Mouse (Mus musculus) midbrain, embryonic 13.5 days (tissue): ENCODE data around the gene Map1lc3b. TPM values are rescaled to one million over a fixed set of nuclear protein-coding genes. Genes with fewer than 3 reads are reported as not detected.
A peak's percentile ranks its signal among the peaks of the same experiment; 100 is the strongest.

Source experiments
- ATAC-seq: fragments of 200-750 bp; cut with Nextera tagmentation; 2 replicates; pipeline ENCODE4 v1.8.0; 2017; ENCODE audit warnings: mild to moderate bottlenecking, moderate TSS enrichment, moderate library complexity
- H3K27ac ChIP-seq: fragments of 300-500 bp; sonication (generic); 2 replicates; pipeline ENCODE4 v1.5.1; 2015; ENCODE audit warnings: inconsistent platforms, mild to moderate bottlenecking, moderate library complexity
- H3K27me3 ChIP-seq: fragments of 300-500 bp; sonication (generic); 2 replicates; pipeline ENCODE4 v1.6.1; 2015; ENCODE audit warnings: mild to moderate bottlenecking, inconsistent platforms
- H3K36me3 ChIP-seq: fragments of 300-500 bp; sonication (generic); 2 replicates; pipeline ENCODE4 v1.6.1; 2015; ENCODE audit warnings: mild to moderate bottlenecking, inconsistent platforms
- H3K4me1 ChIP-seq: fragments of 300-500 bp; sonication (generic); replicated peaks from 2 replicates; pipeline ENCODE4 v1.6.1; 2015; ENCODE audit warnings: inconsistent platforms
- H3K4me2 ChIP-seq: fragments of 300-500 bp; sonication (generic); replicated peaks from 2 replicates; pipeline ENCODE4 v1.6.1; 2015; ENCODE audit warnings: moderate library complexity, mild to moderate bottlenecking, inconsistent platforms
- H3K4me3 ChIP-seq: fragments of 300-500 bp; sonication (generic); replicated peaks from 2 replicates; pipeline ENCODE4 v1.5.1; 2015; ENCODE audit warnings: mild to moderate bottlenecking, inconsistent platforms
- H3K9ac ChIP-seq: fragments of 300-500 bp; sonication (generic); replicated peaks from 2 replicates; pipeline ENCODE4 v1.6.1; 2015; ENCODE audit warnings: mild to moderate bottlenecking, inconsistent platforms
- H3K9me3 ChIP-seq: fragments of 300-500 bp; sonication (generic); 2 replicates; pipeline ENCODE4 v1.6.1; 2016; ENCODE audit warnings: mild to moderate bottlenecking, inconsistent platforms
- WGBS: fragments of 180-500 bp; shearing (Covaris S2); methylation state at CpG from one replicate; pipeline ENCODE4 v1.1.7; 2015; 5-methylcytosine and 5-hydroxymethylcytosine counted together
- polyA plus RNA-seq: library from polyadenylated mRNA; unstranded; fragments of >200 nt; fragmentation: Nextera tagmentation; extraction: Ambion mirVana; gene quantifications from 2 replicates; pipeline ENCODE4 v1.2.1, GENCODE M21; 2015

The Map1lc3b gene
- polyA plus RNA-seq, 1 experiment from 2014 or later: 371 TPM

GRCm38 (mm10) chr8:121558538-121558937 is 31.6 kb upstream of the Map1lc3b start:
- no peaks in the 10 kb centered on the region for H3K27me3 ChIP-seq
- H3K4me3 ChIP-seq: no peak overlapping the region
- no peak overlapping the region for H3K9ac ChIP-seq
- H3K36me3 ChIP-seq: peaks cover 63% of the 10 kb centered on the region
- 92% methylated on average over 16 of the region's 16 CpGs for WGBS
- H3K27ac ChIP-seq: no peak overlapping the region
- no peak for ATAC-seq
- no peaks in the 10 kb centered on the region for H3K9me3 ChIP-seq
- no peak overlapping the region for H3K4me2 ChIP-seq
- no peaks in the 10 kb centered on the region for H3K4me1 ChIP-seq

DNA sequence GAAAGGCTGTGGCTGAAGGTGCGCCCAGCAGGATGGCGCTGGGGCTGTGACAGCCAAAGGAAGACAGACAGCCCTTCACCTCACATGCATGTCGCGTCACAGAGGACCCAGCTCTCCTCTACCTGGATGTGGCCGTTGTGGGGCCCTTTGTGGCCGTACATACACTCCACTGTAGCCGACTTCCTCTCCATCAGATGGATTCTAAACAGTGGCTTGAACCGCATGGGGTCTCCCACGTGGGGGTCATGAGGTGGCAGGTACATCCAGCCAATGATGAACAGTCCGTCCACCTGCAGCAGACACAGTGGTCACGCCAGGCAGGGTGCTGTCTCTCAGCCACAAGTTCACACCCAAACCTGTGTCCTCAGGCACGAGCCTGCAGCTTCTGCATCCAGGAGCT is 30.4 kb upstream of the Map1lc3b start:
- Histone ChIP-seq H3K4me2 (no peak overlapping the region), H3K9ac (no peak overlapping the region), H3K9me3 (no peaks in the 10 kb centered on the region), H3K4me3 (no peak overlapping the region), H3K36me3 (peaks cover 53% of the 10 kb centered on the region), H3K27ac (no peak overlapping the region), H3K27me3 (no peaks in the 10 kb centered on the region), H3K4me1 (no peaks in the 10 kb centered on the region)
- 92% methylated on average over 12 of the region's 12 CpGs for WGBS
- ATAC-seq: no peak

DNA sequence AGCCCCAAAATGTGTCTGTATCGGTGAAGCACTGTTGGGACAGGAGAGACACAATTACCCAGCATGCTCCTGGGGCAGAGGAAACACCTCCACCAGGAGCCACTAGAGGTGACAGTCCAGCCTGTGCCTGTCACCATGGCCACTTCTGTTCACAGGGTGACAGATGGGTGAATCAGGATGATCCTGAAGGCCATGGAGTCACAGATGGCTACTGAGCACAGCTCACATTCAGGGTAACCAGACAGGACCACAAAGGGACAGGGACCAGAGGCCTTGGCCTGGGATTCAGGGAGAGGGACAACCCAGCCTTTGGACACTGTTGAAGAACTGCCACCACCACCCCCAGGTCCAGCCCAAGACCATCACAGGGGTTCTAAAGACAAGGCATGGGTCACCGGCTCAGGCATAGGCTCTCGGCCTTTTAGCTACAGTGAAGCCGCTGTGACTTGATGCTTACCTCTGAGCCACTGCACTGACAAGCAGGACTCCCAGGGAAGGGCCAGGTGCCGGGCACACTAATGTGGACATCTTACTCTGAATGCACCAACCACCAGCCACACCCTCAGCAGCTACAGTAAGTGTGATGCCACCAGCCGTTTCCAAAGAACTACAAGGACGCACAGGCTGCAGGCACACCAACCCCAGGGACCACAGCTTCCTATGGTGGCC is 29.6 kb upstream of the Map1lc3b start:
- WGBS: 96% methylated on average over 7 of the region's 7 CpGs
- Histone ChIP-seq H3K36me3 (peaks cover 53% of the 10 kb centered on the region), H3K4me3 (no peak overlapping the region), H3K4me1 (0 out of 2 replicates have a peak, but pooled peaks cover 4% of the 10 kb centered on the region), H3K27ac (no peak overlapping the region), H3K9me3 (no peaks in the 10 kb centered on the region), H3K27me3 (no peaks in the 10 kb centered on the region), H3K4me2 (no peak overlapping the region), H3K9ac (no peak overlapping the region)
- no peak for ATAC-seq

- no peak overlapping the region for H3K4me3 ChIP-seq
- no peak overlapping the region for H3K9ac ChIP-seq
- no peak for ATAC-seq
- H3K9me3 ChIP-seq: no peaks in the 10 kb centered on the region
- no peaks in the 10 kb centered on the region for H3K27me3 ChIP-seq
- H3K4me1 ChIP-seq: 0 out of 2 replicates have a peak, but pooled peaks cover 4% of the 10 kb centered on the region
- H3K27ac ChIP-seq: no peak overlapping the region
- peaks cover 46% of the 10 kb centered on the region for H3K36me3 ChIP-seq
- 90% methylated on average over 16 of the region's 16 CpGs for WGBS
- no peak overlapping the region for H3K4me2 ChIP-seq
These were observed 28.4 kb upstream of the Map1lc3b start for GRCm38 (mm10) chr8:121561636-121562345.

GRCm38 (mm10) chr8:121562941-121563351 is 27.2 kb upstream of the Map1lc3b start:
- Histone ChIP-seq H3K27me3 (no peaks in the 10 kb centered on the region), H3K4me3 (no peak overlapping the region), H3K4me1 (0 out of 2 replicates have a peak, but pooled peaks cover 4% of the 10 kb centered on the region), H3K4me2 (no peak overlapping the region), H3K9ac (0 out of 2 replicates have a peak overlapping the region, but pooled peaks have one; percentile 23), H3K36me3 (peaks cover 39% of the 10 kb centered on the region), H3K9me3 (no peaks in the 10 kb centered on the region), H3K27ac (no peak overlapping the region)
- 78% methylated on average over 9 of the region's 9 CpGs for WGBS
- no peak for ATAC-seq

DNA sequence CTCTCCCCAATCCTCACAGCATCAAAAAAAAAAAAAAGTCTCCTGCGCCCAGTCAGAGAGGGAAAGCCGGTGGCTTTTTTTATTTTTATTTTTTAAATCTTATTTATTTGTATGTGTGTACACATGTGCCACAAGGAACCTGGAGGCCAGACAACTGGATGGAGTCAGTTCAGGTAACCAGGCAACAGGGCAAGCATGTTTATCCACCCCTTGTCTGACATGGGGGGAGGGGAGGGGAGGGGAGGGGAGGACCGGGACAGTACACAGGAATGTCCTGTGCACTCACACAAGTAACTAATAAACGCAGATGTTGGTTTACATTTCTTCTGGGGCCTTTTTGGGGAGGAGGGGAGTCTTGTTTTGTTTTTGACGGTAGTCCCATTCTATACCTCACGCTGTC is 26.5 kb upstream of the Map1lc3b start:
- 64% methylated on average over 6 of the region's 6 CpGs for WGBS

DNA sequence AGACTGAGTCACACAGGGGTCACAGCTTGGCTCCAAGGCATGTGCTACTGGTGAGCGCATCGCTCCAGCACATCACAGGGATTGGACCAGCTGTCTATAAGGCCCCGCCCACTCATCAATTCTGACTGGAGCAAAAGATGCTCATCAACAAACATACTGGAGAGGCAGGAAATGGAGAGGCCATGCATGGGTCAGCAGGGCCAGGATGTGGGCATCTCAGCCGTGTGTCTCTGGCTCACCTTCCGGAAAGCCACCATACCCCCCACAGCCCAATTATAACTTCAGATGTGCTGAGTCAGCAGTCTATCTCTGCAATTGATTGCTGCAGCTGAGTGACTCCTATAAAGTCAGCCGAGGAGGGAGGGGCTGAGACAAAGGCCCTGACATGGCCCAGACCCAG is 21.8 kb upstream of the Map1lc3b start:
- H3K27ac ChIP-seq: no peak overlapping the region
- peaks cover 19% of the 10 kb centered on the region; the same call in 1 of the 2 replicates for H3K36me3 ChIP-seq
- H3K4me3 ChIP-seq: no peak overlapping the region
- no peak overlapping the region for H3K4me2 ChIP-seq
- ATAC-seq: no peak
- H3K9me3 ChIP-seq: no peaks in the 10 kb centered on the region
- WGBS: 83% methylated on average over 6 of the region's 6 CpGs
- H3K27me3 ChIP-seq: no peaks in the 10 kb centered on the region
- peaks cover 13% of the 10 kb centered on the region; the same call in 1 of the 2 replicates for H3K4me1 ChIP-seq
- no peak overlapping the region for H3K9ac ChIP-seq

More for the DNA sequence above, 26.5 kb upstream of the Map1lc3b start:
- H3K36me3 ChIP-seq: peaks cover 32% of the 10 kb centered on the region
- H3K4me3 ChIP-seq: no peak overlapping the region
- no peak for ATAC-seq
- no peak overlapping the region for H3K27ac ChIP-seq
- H3K4me2 ChIP-seq: no peak overlapping the region
- no peak overlapping the region for H3K9ac ChIP-seq
- H3K9me3 ChIP-seq: no peaks in the 10 kb centered on the region
- no peaks in the 10 kb centered on the region for H3K27me3 ChIP-seq
- 0 out of 2 replicates have a peak, but pooled peaks cover 9% of the 10 kb centered on the region for H3K4me1 ChIP-seq

GRCm38 (mm10) chr8:121570335-121570734 is 19.8 kb upstream of the Map1lc3b start:
- ATAC-seq: no peak
- peaks cover 12% of the 10 kb centered on the region; the same call in 1 of the 2 replicates for H3K36me3 ChIP-seq
- H3K27me3 ChIP-seq: no peaks in the 10 kb centered on the region
- H3K4me2 ChIP-seq: no peak overlapping the region
- no peak overlapping the region for H3K9ac ChIP-seq
- peaks cover 19% of the 10 kb centered on the region for H3K4me1 ChIP-seq
- H3K4me3 ChIP-seq: no peak overlapping the region
- no peaks in the 10 kb centered on the region for H3K9me3 ChIP-seq
- whole genome bisulfite sequencing: 89% methylated on average over 21 of the region's 21 CpGs
- no peak overlapping the region for H3K27ac ChIP-seq

DNA sequence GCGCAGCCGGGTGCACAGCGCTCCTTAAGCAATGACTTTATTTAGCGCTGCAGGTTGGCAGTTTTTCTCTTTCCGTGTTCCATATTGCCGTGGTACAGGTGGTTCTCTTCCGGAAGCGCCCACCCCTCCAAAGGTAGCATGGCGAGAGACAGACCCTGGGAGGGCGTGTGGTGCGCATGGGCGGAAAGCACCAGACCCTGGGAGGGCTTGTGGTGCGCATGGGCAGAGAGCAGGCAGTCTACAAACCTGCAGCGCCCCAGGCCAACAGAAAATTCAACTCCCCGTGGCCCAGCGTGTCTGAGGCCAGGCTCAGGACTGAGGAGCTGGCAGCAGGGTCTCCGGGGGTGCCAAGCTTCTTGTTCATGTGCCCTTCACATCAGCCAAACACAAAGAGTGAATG is 19.4 kb upstream of the Map1lc3b start:
- 0 out of 2 replicates have a peak, but pooled peaks cover 8% of the 10 kb centered on the region for H3K36me3 ChIP-seq
- peaks cover 22% of the 10 kb centered on the region for H3K4me1 ChIP-seq
- no peak overlapping the region for H3K9ac ChIP-seq
- H3K4me2 ChIP-seq: no peak overlapping the region
- no peak overlapping the region for H3K4me3 ChIP-seq
- H3K27me3 ChIP-seq: no peaks in the 10 kb centered on the region
- H3K27ac ChIP-seq: no peak overlapping the region
- 84% methylated on average over 17 of the region's 17 CpGs for WGBS
- no peak for ATAC-seq
- no peaks in the 10 kb centered on the region for H3K9me3 ChIP-seq

- H3K4me1 ChIP-seq: peaks cover 36% of the 10 kb centered on the region
- no peak overlapping the region for H3K4me2 ChIP-seq
- 84% methylated on average over 7 of the region's 7 CpGs for WGBS
- ATAC-seq: no peak
- 0 out of 2 replicates have a peak, but pooled peaks cover 8% of the 10 kb centered on the region for H3K36me3 ChIP-seq
- H3K4me3 ChIP-seq: no peak overlapping the region
- H3K27me3 ChIP-seq: no peaks in the 10 kb centered on the region
- H3K9ac ChIP-seq: no peak overlapping the region
- H3K9me3 ChIP-seq: no peaks in the 10 kb centered on the region
- no peak overlapping the region for H3K27ac ChIP-seq
These were observed 18.0 kb upstream of the Map1lc3b start for GRCm38 (mm10) chr8:121572121-121572520.

DNA sequence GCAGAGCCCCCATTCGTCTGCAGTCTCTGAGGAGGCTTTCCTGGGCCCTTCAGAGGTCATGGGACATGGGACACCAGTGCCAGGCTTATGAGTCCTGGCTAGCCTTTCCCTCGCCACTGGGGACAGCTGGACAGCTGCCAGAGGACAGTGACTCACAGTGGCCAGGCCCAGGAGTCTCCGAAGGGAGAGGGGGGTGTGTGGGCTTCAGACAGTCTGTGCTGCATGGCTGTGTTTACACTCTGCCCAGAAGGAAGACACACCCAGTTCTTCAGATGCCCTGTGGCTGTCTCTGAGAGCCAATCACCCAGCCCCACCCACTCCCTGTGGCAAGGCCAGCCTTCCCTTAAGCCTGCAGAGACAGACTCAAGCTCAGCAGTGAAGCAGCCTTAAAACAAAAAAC is 16.9 kb upstream of the Map1lc3b start:
- Histone ChIP-seq H3K9me3 (no peaks in the 10 kb centered on the region), H3K4me3 (no peak overlapping the region), H3K4me2 (no peak overlapping the region), H3K27ac (no peak overlapping the region), H3K27me3 (no peaks in the 10 kb centered on the region), H3K9ac (no peak overlapping the region), H3K36me3 (0 out of 2 replicates have a peak, but pooled peaks cover 8% of the 10 kb centered on the region), H3K4me1 (peaks cover 45% of the 10 kb centered on the region)
- ATAC-seq: peak; percentile 43; the same call in 1 of the 2 replicates
- 71% methylated on average over 3 of the region's 3 CpGs for WGBS

GRCm38 (mm10) chr8:121575661-121576060 is 14.5 kb upstream of the Map1lc3b start:
- Histone ChIP-seq H3K9ac (no peak overlapping the region), H3K27me3 (no peaks in the 10 kb centered on the region), H3K9me3 (no peaks in the 10 kb centered on the region), H3K4me1 (peaks cover 40% of the 10 kb centered on the region), H3K27ac (no peak overlapping the region), H3K36me3 (0 out of 2 replicates have a peak, but pooled peaks cover 4% of the 10 kb centered on the region), H3K4me3 (no peak overlapping the region), H3K4me2 (no peak overlapping the region)
- 83% methylated on average over 3 of the region's 3 CpGs for WGBS
- ATAC-seq: no peak
